Mouse (Mus musculus) embryonic facial prominence, embryonic 11.5 days (tissue): ENCODE measurements around the gene Tmc7. TPM values are rescaled to one million over a fixed set of nuclear protein-coding genes. Genes with fewer than 3 reads are reported as not detected.
A peak's percentile ranks its signal among the peaks of the same experiment; 100 is the strongest.

Experiments
- ATAC-seq: fragments of 200-750 bp; cut with Nextera tagmentation; replicated peaks from 2 replicates; pipeline ENCODE4 v1.8.0; 2017; ENCODE audit warnings: low read depth; ENCODE audit not compliant: insufficient number of reproducible peaks, low FRiP score, low TSS enrichment
- DNase-seq: peaks from one replicate; pipeline ENCODE4 v3.0.0-alpha.2; 2015; ENCODE audit warnings: low spot score
- H3K27ac ChIP-seq: fragments of 300-500 bp; sonication (generic); replicated peaks from 2 replicates; pipeline ENCODE4 v1.5.1; 2014; ENCODE audit warnings: mild to moderate bottlenecking, low read depth, low read length, control low read depth
- H3K27me3 ChIP-seq: fragments of 300-500 bp; sonication (generic); 2 replicates; pipeline ENCODE4 v1.6.1; 2014; ENCODE audit warnings: mild to moderate bottlenecking, low read length, moderate library complexity, mixed read lengths; ENCODE audit not compliant: control insufficient read depth, insufficient read depth
- H3K36me3 ChIP-seq: fragments of 300-500 bp; sonication (generic); replicated peaks from 2 replicates; pipeline ENCODE4 v1.6.1; 2014; ENCODE audit warnings: low read depth, mild to moderate bottlenecking, low read length, moderate library complexity, mixed read lengths; ENCODE audit not compliant: control insufficient read depth, insufficient read depth
- H3K4me1 ChIP-seq: fragments of 300-500 bp; sonication (generic); 2 replicates; pipeline ENCODE4 v1.6.1; 2014; ENCODE audit warnings: low read length, mixed read lengths; ENCODE audit not compliant: control insufficient read depth, insufficient read depth
- H3K4me2 ChIP-seq: fragments of 300-500 bp; sonication (generic); 2 replicates; pipeline ENCODE4 v1.6.1; 2014; ENCODE audit warnings: low read depth, mild to moderate bottlenecking, control low read depth, low read length, moderate library complexity
- H3K4me3 ChIP-seq: fragments of 300-500 bp; sonication (generic); 2 replicates; pipeline ENCODE4 v1.5.1; 2014; ENCODE audit warnings: low read depth, low read length, control low read depth
- H3K9ac ChIP-seq: fragments of 300-500 bp; sonication (generic); replicated peaks from 2 replicates; pipeline ENCODE4 v1.6.1; 2014; ENCODE audit warnings: mild to moderate bottlenecking, control low read depth, low read length
- H3K9me3 ChIP-seq: fragments of 300-500 bp; sonication (generic); replicated peaks from 2 replicates; pipeline ENCODE4 v1.6.1; 2016; ENCODE audit warnings: mild to moderate bottlenecking, low read length, inconsistent platforms, mixed read lengths; ENCODE audit not compliant: control insufficient read depth
- WGBS: fragments of 180-500 bp; shearing (Covaris S2); extraction: QIAGEN DNeasy Blood & Tissue Kit; methylation state at CpG from one replicate; pipeline ENCODE4 v1.1.7; 2014; 5-methylcytosine and 5-hydroxymethylcytosine counted together
- polyA plus RNA-seq: library from polyadenylated mRNA; unstranded; fragments of >200 nt; fragmentation: Nextera tagmentation; extraction: Ambion mirVana; gene quantifications from 2 replicates; pipeline ENCODE4 v1.2.1, GENCODE M21; 2014

The Tmc7 gene
- 5.9 and 7.3 TPM in 2 replicates for polyA plus RNA-seq

DNA sequence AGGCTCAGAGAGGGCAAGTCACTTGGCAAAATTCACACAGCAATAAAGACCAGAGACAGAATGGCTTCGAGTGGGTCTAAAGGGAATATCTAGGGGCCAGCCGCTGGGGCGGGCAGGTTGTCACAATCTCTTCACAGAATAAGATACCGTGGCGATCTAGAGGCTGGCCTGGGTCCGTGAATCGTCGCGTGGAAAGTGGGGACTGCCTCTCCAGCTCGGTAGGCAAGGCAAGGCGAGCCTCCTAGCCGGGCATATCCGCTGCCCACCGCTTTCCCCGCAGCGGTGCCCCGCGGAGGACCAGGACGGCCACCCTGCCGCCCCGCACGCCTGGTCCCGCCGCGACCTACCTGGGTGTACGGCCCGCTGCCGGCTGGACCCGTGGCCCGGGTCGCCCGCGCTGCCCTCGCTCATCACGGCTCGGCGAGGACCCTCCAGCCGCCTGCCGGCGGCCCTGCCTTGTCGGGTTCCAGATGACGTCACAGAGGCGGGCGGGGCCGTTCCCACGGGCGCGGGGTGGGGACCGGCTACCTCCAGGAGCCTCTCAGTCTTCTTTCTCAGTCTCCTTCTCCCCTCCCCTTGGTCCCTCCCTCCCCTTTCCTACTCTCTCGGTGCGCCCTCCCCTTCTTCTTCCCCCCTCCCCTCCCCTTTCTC, at the start of gene Tmc7:
Tmc7 (minus strand) TSS at position 480 of the 651 bp plus-strand sequence.
- no peak within 1 kb of the TSS for H3K27ac ChIP-seq
- ATAC-seq (peak; percentile 86), DNase-seq (peak; percentile 88)
- no peaks in the 10 kb centered on the region for H3K27me3 ChIP-seq
- no peaks in the 10 kb centered on the region for H3K9me3 ChIP-seq
- no peaks in the 10 kb centered on the region for H3K36me3 ChIP-seq
- peak within 1 kb of the TSS; percentile 81 for H3K9ac ChIP-seq
- peak within 1 kb of the TSS; percentile 60 for H3K4me3 ChIP-seq
- under 1% methylated on average over 50 of the region's 51 CpGs for WGBS
- no peaks in the 10 kb centered on the region for H3K4me1 ChIP-seq
- peak within 1 kb of the TSS; percentile 87 for H3K4me2 ChIP-seq

DNA sequence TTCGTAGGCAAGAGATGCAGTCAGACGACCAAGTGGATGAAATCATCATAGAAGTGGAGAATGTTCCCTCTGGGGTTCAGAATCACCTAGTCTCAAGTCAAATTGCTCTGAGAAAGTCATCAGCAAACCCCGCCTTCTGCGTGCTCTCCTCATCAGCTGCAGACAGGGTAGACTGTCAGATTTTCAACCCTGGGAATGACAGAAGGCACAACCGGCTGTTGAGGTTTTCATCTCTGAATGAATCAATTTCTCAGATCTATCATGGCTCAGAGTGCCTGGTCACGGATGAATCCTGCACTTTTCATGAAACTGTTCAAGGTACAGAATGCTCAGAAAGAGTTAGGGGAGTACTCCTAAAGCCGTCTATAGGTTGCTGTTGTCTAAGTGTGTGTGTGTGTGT, 49.4 kb upstream of the Tmc7 start:
- no peak overlapping the region for H3K9ac ChIP-seq
- DNase-seq (no peak), ATAC-seq (no peak)
- H3K4me1 ChIP-seq: no peaks in the 10 kb centered on the region
- H3K9me3 ChIP-seq: no peaks in the 10 kb centered on the region
- no peak overlapping the region for H3K27ac ChIP-seq
- H3K4me3 ChIP-seq: no peak overlapping the region
- 83% methylated on average over 7 of the region's 7 CpGs for WGBS
- H3K36me3 ChIP-seq: no peaks in the 10 kb centered on the region
- no peak overlapping the region for H3K4me2 ChIP-seq
- no peaks in the 10 kb centered on the region for H3K27me3 ChIP-seq

DNA sequence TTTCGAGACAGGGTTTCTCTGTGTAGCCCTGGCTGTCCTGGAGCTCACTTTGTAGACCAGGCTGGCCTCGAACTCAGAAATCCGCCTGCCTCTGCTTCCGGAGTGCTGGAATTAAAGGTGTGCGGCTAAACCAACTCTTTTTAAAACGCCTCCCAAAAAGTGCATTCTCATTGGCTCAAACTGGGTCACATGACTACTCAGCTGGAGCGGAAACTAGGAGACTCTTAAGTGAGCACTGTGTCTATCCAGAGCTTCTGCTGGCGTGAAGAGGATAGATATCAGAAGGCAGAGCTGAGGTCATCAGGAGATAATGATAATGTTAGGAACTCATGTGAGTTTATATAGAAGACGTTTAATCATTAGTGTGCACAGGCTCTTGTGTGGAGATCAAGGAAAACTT, 48.6 kb upstream of the Tmc7 start:
- Histone ChIP-seq H3K9me3 (no peaks in the 10 kb centered on the region), H3K4me1 (no peaks in the 10 kb centered on the region), H3K36me3 (no peaks in the 10 kb centered on the region), H3K27me3 (no peaks in the 10 kb centered on the region), H3K4me3 (no peak overlapping the region), H3K27ac (no peak overlapping the region), H3K4me2 (no peak overlapping the region), H3K9ac (no peak overlapping the region)
- WGBS: 82% methylated on average over 9 of the region's 9 CpGs
- ATAC-seq: no peak
- no peak for DNase-seq

DNA sequence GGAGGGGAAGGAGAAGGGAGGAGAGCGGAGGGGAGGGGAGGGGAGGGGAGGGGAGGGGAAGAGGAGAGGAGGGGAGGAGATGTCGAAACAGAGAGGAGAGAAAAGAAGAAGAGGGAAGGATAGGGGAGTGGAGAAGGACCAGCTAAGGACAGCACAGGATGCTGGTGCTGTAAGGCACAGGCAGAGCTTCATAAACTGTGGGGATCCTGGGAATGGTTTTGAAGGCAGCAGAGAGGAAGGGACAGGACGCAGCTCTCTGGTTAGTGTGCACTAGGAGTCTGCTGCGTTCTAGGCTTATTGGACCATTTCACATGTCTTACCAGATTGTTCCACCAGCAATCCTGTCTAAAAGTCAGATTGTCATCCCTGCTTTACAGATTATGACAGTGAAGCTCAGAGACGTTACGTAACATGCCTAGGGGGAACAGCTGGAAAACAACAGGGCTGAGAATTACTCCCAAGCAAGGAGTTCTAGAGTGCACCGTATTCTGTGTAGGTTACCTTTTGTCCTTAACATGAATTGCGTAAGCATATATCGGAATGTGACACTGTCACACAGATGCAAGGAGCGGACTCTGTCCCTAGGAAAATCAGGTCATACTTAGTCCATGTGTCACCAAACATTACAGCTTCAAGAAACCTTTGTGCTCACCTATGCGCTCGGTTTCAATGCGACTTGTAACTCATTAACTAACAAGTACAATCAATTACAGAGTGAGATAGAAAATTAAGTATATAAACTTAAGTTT, 43.2 kb upstream of the Tmc7 start:
- ATAC-seq (no peak), DNase-seq (no peak)
- no peaks in the 10 kb centered on the region for H3K36me3 ChIP-seq
- no peak overlapping the region for H3K4me2 ChIP-seq
- no peaks in the 10 kb centered on the region for H3K4me1 ChIP-seq
- H3K9me3 ChIP-seq: no peaks in the 10 kb centered on the region
- WGBS: 77% methylated on average over 13 of the region's 13 CpGs
- no peak overlapping the region for H3K9ac ChIP-seq
- H3K27me3 ChIP-seq: no peaks in the 10 kb centered on the region
- H3K4me3 ChIP-seq: no peak overlapping the region
- no peak overlapping the region for H3K27ac ChIP-seq

DNA sequence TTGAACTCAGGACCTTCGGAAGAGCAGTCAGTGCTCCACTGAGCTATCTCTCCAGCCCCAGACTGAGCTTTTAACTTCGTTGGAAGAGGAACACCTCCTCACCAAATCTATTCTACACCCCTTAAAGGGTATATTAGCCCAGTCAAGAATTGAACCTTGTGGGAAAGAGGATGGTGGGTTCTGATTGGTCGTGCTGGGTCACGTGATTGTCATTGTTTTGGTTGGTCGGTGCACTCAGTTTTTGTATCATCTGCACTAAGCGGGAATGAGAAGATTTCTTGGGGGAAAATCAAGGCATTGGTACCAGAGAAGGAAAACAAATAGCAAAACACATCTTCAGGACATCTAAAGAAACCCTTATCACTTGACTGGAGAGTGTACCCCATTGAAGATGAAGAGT, 36.6 kb upstream of the Tmc7 start:
- no peak overlapping the region for H3K4me2 ChIP-seq
- WGBS: 85% methylated on average over 6 of the region's 6 CpGs
- H3K4me1 ChIP-seq: no peaks in the 10 kb centered on the region
- H3K27ac ChIP-seq: no peak overlapping the region
- ATAC-seq: no peak
- H3K27me3 ChIP-seq: no peaks in the 10 kb centered on the region
- H3K9me3 ChIP-seq: no peaks in the 10 kb centered on the region
- no peak for DNase-seq
- H3K4me3 ChIP-seq: no peak overlapping the region
- H3K9ac ChIP-seq: no peak overlapping the region
- no peaks in the 10 kb centered on the region for H3K36me3 ChIP-seq

DNA sequence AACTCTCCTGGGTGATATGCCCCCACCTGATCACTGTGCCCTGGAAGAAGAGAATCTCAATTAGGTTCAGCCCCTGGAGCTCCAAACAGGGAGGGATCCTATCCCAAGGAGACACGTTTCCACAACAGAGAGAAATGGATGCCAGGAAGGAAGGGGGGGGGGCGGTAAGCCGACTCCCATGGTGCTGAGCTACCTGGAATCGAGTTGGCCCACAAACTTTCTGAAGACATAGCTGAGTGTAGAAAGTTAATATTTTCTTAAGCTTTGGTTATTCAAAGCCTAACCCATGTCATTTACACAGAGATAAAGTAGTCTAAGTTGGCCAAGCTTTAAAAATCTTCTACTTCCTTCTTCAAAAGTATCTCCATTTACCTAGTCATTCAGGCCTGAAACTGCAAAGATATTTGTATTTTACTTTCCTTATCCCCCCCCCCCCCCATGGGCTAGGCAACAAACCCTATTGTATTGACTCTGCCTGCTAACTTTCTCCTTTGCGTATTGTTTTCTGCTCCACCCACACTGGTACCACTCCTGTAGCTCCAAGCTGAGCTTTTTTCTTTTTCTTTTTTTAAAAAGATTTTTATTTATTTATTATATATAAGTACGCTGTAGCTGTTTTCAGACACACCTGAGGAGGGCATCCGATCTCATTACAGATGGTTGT, 35.8 kb upstream of the Tmc7 start:
- Histone ChIP-seq H3K9me3 (no peaks in the 10 kb centered on the region), H3K27ac (no peak overlapping the region)
- no peak for DNase-seq

DNA sequence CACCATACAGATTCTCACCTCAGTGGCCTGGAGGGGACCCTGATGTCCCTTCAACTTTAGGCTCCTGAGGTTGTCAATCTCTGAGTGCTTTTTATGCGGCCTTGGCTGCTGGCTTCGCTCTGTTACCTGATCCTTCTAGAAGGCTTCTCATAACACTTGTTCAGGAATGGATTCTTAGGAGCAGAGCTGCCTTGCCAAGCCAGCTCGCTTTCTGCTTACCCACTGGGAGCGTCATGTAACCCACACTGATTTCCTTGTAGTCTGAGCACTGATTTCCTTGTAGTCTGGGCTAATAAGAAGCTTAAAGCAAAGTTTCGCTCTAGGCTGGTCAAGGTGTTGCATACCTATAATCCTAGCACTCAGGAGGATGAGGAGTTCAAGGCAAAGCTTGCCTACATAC, 33.6 kb upstream of the Tmc7 start:
- Histone ChIP-seq H3K27me3 (no peaks in the 10 kb centered on the region), H3K4me2 (no peak overlapping the region), H3K27ac (no peak overlapping the region), H3K36me3 (no peaks in the 10 kb centered on the region), H3K9me3 (no peaks in the 10 kb centered on the region), H3K4me1 (no peaks in the 10 kb centered on the region), H3K9ac (no peak overlapping the region), H3K4me3 (no peak overlapping the region)
- 77% methylated on average over 5 of the region's 5 CpGs for WGBS
- ATAC-seq (no peak), DNase-seq (no peak)

More for the DNA sequence above, 35.8 kb upstream of the Tmc7 start:
- ATAC-seq: no peak
- no peak overlapping the region for H3K4me3 ChIP-seq
- no peak overlapping the region for H3K9ac ChIP-seq
- H3K27me3 ChIP-seq: no peaks in the 10 kb centered on the region
- 92% methylated on average over 7 of the region's 7 CpGs for WGBS
- no peak overlapping the region for H3K4me2 ChIP-seq
- H3K4me1 ChIP-seq: no peaks in the 10 kb centered on the region
- no peaks in the 10 kb centered on the region for H3K36me3 ChIP-seq

DNA sequence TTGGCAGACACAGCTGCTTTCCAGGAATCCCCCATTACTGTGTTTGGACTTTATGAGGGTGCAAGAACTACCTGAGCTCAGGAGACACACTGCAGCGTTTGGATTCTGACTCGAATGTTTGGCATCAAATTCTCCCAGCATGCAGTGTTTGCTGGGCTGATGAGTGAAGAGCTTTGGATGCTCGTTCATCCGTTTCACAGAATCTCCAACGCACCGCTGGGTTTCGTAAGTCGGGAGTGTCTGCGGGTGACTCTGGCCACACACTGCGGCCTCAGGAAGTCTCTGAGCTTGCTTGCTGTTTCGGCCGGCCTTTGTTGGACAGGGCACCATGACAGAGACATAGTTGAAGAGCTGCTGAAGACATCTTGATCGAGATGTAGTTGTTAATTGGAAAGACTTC, 29.5 kb upstream of the Tmc7 start:
- Histone ChIP-seq H3K36me3 (no peaks in the 10 kb centered on the region), H3K4me1 (no peaks in the 10 kb centered on the region), H3K4me2 (no peak overlapping the region), H3K27me3 (no peaks in the 10 kb centered on the region), H3K9ac (no peak overlapping the region), H3K4me3 (no peak overlapping the region), H3K9me3 (no peaks in the 10 kb centered on the region), H3K27ac (no peak overlapping the region)
- DNase-seq (no peak), ATAC-seq (no peak)
- WGBS: 65% methylated on average over 13 of the region's 13 CpGs
